Mouse (Mus musculus) ovary, postnatal 36 days (tissue): ENCODE data around the gene Fat2.
A peak's percentile ranks its signal among the peaks of the same experiment; 100 is the strongest.

Source experiments
- DNase-seq: peaks from one replicate; pipeline ENCODE4 v3.0.0; 2022; ENCODE audit warnings: low spot score, mixed read lengths

The Fat2 gene

GRCm38 (mm10) chr11:55336101-55336891, at the start of gene Fat2:
Fat2 (minus strand) TSS chr11:55336564.
- DNase-seq = no peak

GRCm38 (mm10) chr11:55383463-55384045, 47.2 kb upstream of the Fat2 start:
- no peak for DNase-seq

- no peak for DNase-seq
Observed at GRCm38 (mm10) chr11:55380908-55381307, 44.5 kb upstream of the Fat2 start.

GRCm38 (mm10) chr11:55378371-55378770, 42.0 kb upstream of the Fat2 start:
- DNase-seq = peak; percentile 43

DNA sequence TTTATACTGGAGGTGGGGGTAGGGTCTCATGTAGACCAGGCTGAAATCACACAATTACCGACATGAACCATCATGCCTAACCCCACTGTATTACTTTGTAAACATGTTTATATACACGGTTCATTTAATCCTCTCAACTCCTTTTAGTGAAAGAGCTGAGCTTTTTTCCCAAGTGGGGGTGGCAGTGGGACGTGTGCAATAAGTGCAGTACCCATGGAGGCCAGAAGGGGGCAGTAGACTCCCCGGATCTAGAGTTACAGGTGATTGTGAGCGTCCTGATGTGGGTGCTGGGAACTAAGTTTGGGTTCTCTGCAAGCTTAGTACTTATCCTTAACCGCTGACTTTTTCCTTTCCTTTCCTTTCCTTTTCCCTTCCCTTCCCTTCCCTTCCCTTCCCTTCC, 37.5 kb upstream of the Fat2 start:
- DNase-seq = no peak

DNA sequence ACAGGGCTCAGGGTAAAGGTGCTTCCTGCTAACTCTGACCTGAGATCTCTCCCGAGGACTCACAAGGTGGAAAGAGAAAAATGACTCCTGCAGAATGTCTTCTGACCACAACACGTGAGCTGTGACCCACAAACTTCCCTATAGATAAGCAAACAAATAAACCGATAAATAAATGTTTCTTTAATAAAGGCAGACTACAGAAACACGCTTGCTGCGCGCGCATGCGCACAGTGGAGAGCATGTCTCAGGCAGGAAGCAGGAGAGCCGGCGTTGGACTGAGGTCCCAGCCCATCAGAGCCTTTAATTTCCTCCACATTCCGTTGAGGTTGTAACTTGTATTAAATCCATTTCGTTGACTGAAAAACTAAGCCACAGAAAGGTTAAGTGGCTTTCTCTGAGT, 37.0 kb upstream of the Fat2 start:
- DNase-seq = no peak

DNA sequence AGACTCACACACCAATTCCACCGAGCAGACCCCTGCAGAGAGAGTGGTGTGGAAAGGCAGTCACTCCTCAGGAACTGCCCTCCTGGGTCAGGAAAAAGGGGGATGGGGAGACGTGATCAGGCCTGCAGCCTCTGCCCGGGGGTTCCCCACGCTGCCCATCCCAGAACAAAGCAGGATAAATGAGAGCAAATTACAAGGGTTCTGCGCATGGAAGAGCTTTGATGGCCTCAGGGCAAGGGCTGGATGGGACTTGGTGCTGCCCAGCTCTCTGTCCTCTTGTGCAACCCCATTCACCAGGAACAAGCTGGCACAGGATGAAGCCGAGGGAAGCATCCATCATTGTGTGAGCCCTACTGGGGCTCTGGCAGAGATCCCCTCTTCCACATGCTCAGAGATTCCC, 35.6 kb upstream of the Fat2 start:
- DNase-seq = no peak

- no peak for DNase-seq
Observed at GRCm38 (mm10) chr11:55369093-55369471, 32.7 kb upstream of the Fat2 start.

- DNase-seq = no peak
Observed at GRCm38 (mm10) chr11:55368388-55369092, 32.2 kb upstream of the Fat2 start.

DNA sequence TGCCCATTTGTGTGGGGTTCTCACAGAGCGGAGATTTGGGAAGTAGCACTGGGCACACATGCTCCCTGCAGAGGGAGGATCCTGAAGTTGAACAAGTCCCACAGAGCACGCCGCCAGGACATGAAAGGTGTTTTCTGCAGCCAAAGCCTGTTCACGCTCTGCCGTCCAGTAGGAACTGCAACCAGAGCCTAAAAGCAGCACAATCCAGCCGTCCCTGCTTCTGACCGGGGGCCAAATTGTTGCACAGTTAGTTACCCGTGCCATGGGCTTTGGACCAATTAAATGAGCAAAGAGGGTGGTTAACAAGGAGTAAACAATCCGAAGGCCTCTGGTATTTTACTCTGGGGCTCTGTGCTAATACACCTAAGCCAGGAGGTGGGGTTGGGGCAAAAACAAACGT, 31.4 kb upstream of the Fat2 start:
- no peak for DNase-seq

DNA sequence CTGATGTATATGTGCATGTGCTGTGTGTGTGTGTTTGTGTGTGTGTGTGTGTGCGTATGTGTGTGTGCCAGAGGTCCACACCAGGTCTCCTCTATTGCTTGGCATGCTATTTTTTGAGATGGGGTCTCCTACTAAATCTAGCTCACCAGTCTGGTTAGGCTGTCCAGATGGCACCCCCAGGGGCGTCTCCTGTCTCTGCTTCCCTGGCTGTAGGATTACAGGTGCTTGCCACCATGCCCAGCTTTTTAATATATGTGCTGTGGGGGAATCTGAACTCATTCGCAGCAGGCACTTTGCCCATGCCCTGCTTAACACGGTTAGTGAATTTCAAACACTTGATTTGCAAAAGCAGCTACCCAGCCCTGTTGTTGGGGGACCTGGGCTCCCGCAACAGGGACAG, 29.5 kb upstream of the Fat2 start:
- DNase-seq = no peak

GRCm38 (mm10) chr11:55365242-55365641, 28.9 kb upstream of the Fat2 start:
- no peak for DNase-seq

GRCm38 (mm10) chr11:55364662-55365061, 28.3 kb upstream of the Fat2 start:
- peak; percentile 22 for DNase-seq

GRCm38 (mm10) chr11:55358094-55358783, 21.9 kb upstream of the Fat2 start:
- DNase-seq = no peak

DNA sequence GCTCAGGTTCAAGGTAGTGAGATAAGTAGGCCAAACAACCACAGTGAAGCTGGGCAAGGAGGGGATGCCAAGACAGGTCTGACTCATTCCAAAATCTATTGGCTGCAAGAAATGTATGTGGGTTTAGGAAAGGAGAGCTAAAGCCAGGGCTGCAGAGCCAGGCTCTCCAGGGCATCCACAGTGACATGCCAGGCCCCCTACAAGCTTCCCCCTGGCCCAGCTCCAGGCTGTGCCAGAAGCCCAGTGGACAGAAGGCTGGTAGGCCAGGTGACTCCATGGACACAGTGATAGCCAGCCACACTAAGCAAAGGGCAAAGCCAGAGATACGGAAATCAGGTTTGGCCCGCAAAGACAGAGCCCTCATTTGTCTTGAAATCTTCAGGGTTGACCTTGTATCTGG, 20.5 kb upstream of the Fat2 start:
- DNase-seq = no peak

DNA sequence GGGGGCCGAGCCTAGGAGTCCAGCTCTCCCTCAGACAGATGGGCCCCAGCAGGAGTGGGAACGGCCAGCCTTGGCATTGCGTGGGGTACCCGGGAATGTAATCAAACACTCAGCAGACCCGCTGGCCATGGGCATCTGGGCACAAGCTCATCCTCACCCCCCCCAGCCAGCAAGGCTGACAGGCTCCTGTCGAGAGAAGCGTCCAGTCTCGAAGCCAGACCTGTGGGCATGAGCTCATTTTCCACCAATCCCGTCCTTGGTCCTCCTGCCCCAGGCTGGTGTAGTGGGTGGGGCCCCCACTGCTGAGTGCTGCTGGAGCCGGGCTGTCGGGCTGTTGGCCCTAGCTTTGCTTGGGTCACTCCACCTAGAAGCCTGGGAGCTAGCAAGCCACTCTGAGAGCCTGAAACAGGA, 5.6 kb upstream of the Fat2 start:
- no peak for DNase-seq

DNA sequence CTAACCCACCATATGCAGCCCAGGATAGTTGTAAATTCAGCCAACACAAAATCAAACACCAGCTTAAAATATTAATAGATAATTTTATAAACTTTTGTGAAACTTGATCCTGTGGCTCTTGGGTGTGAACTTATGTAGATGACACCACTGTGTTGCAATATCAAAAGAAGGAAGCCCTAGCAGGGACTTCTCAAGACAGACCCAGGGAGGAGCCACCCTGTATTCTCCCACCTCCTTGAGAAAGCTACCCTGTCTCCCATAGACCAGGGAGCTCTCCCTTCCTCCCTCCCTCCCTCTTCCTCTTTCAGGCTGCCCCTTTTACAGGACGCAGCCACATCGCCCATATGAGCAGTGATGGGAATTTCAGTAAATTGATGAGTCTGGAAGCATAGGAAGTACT, 4.4 kb upstream of the Fat2 start:
- no peak for DNase-seq

- no peak for DNase-seq
Observed at GRCm38 (mm10) chr11:55337032-55337769, 837 bp upstream of the Fat2 start.

DNA sequence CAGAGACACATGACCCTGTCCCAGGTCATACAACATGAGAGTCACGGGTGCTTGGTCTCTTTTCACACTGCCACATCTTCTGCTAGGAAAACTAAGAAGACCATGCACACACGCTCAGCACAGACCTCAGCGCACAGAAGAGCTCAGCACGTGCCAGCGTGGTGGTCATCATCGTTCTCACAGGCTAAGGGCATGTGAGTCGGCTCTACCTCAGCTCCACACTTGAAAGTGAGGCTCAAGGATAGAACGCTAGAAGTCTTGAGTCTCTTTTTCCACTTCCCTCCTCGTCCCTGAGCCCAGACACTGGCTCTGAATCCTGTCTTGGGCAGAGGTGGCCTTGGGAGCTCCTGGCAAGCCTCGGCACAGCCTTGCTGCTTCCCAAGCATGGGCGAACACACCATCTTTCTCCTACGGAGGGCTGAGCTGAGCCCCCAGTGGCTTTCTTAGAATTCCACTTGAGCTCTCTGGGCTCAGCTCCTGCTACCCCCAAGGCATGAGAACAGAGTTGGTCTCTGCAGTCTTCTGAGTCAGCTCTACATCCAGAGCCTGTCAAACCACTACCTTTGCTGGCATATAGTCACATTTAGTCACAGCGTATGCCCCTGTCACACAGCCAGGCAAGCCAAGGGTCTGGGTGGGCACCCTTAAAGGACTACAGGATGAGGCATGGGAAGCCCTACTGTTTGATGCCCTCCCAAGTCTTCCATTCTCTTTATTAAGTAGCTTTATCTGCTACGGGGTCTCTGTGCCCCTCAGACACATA, 869 bp downstream of the Fat2 start:
- peak; percentile 16 for DNase-seq

DNA sequence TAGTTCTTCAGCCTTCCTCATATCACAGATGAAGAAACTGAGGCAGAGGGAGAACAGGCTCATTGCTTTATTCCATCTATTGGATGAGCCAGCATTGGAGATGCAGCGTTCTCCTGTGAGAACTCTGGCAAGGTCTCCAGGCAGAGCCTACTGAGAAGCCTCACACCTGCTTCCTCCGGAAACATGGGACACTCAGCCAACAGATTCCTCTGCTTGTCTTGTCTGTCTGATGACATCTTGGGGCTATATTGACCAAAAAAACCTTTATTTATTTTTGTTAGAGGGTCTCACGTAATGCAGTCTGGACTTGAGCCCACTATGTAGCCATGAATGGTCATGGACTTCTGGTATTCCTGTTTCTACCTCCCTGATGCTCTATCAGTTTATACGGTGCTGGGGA, 1.8 kb downstream of the Fat2 start:
- DNase-seq = no peak

DNA sequence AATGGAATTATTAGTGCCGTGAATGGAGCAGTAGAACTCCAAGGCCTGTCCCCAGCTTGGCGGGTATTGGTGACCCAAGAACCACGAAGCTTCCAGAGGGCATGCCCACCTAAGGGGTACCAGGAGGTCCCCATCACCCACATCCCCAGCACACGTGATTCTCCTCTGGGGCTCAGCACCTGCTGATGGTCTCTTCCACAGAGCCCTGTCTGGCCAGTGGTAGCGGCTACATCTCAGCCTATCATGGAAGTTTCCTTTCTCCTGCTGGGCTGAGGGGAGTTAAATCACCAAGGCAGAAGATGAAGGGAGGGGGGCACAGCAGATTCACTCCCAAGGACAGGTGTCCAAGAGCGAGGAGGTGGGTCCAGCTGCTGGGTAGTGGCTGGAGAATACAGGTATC, 2.3 kb downstream of the Fat2 start:
- DNase-seq = no peak
